Mouse (Mus musculus): ENCODE measurements around the gene Myo7a.

GRCm38 (mm10) chr7:98103942-98104292 lies 15.4 kb downstream of the Myo7a start:
- TF ChIP-seq CTCF (IDR thresholded peaks at IDR 0.05; ENCODE audit: low read depth, low read length) = no peak
- TF ChIP-seq POLR2A (IDR thresholded peaks at IDR 0.05; ENCODE audit: insufficient read depth, low read length) = no peak
- TF ChIP-seq EP300 (IDR thresholded peaks at IDR 0.05; ENCODE audit: insufficient read depth, low read depth, low read length) = no peak
